Comparison of ENCODE assay signal across 15 mouse cellular contexts in the genomic region with DNA sequence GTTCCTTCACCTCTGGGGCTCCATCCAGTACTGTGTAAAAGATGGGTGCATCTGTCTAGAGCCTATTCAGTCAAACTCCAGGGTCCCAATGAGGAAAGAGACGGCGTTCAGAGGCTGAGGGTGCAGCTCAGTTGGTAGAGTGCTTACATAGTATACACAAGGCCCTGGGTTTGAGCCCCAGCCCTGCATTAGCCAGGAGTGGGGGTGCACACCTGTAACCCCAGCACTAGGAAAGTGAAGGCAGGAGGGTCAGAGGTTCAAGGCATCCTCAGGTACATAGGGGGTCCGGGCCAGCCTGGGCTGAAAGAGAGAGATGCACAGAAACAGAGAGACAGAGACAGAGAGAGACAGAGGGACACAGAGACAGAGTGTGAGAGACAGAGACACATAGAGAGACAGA. TPM values are rescaled to one million over a fixed set of nuclear protein-coding genes. Genes with fewer than 3 reads are reported as not detected.
"Had no signal": no experiment of that assay in that cellular context is flagged by ENCODE, and none has a peak within 500 bp of the region (broad histone marks: within the 10 kb centered on the region; RNA-seq: fewer than 3 reads in every experiment).

No protein-coding gene starts in this region.

- H3K4me2 ChIP-seq: limb, embryonic 13.5 days; midbrain, embryonic 12.5 days had no signal

- H3K4me3 ChIP-seq: layer of hippocampus, adult 2 months; limb, embryonic 13.5 days; midbrain, embryonic 12.5 days had no signal

- H3K27me3 ChIP-seq: limb, embryonic 13.5 days; midbrain, embryonic 12.5 days had no signal

- ATAC-seq: midbrain, embryonic 16.5 days had no signal

- DNase-seq: kidney, postnatal 10 days; kidney, postnatal 4 days; lung, adult 18-20 months; right cerebral cortex, postnatal 4 days; thymus, adult 18-20 months; thymus, postnatal 14 days had no signal

- H3K9me3 ChIP-seq: limb, embryonic 13.5 days; midbrain, embryonic 12.5 days had no signal

- H3K36me3 ChIP-seq: limb, embryonic 13.5 days; midbrain, embryonic 12.5 days had no signal

- H3K27ac ChIP-seq: layer of hippocampus, adult 2 months; limb, embryonic 13.5 days; liver, embryonic 14.5 days; midbrain, embryonic 12.5 days had no signal

- H3K9ac ChIP-seq: limb, embryonic 13.5 days; liver, embryonic 14.5 days; midbrain, embryonic 12.5 days had no signal

RNA-seq across cellular contexts. Expression of gene Fam92b, which starts 36.0 kb away (rescaled TPM):
- total RNA-seq: layer of hippocampus, postnatal 10 days; liver, adult 2 months; megakaryocyte-erythroid progenitor cell, adult 5-6 weeks; neutrophil, adult 5-6 weeks had no signal
- polyA plus RNA-seq: limb, embryonic 13.5 days; liver, adult 2 months; liver, embryonic 14.5 days had no signal
